Mouse (Mus musculus) cortical plate, adult 2 months (tissue): ENCODE data around the gene Elf1.

ENCODE experiments used
- CTCF ChIP-seq: fragments of 200-500 bp; IDR thresholded peaks from 2 replicates; pipeline ENCODE4 v1.5.1; 2011; ENCODE audit warnings: mild to moderate bottlenecking, control low read depth, low read length; ENCODE audit not compliant: insufficient read depth; ENCODE audit errors: extremely low read depth
- POLR2A ChIP-seq: fragments of 200-500 bp; IDR thresholded peaks from 2 replicates; pipeline ENCODE4 v1.6.1; 2011; ENCODE audit warnings: mild to moderate bottlenecking, low read length, control low read depth; ENCODE audit not compliant: insufficient read depth; ENCODE audit errors: extremely low read depth

- TF ChIP-seq CTCF (no peak), POLR2A (no peak)
These were observed 56.5 kb downstream of the Elf1 start for GRCm38 (mm10) chr14:79537463-79537862.
